Mouse (Mus musculus): ENCODE measurements around the gene Smad3. TPM values are rescaled to one million over a fixed set of nuclear protein-coding genes. Genes with fewer than 3 reads are reported as not detected.
A peak's percentile ranks its signal among the peaks of the same experiment; 100 is the strongest.

Gene Smad3
- total and polyA plus RNA-seq, 3 experiments: 12.4 to 18.4 (median 13.0) TPM

DNA sequence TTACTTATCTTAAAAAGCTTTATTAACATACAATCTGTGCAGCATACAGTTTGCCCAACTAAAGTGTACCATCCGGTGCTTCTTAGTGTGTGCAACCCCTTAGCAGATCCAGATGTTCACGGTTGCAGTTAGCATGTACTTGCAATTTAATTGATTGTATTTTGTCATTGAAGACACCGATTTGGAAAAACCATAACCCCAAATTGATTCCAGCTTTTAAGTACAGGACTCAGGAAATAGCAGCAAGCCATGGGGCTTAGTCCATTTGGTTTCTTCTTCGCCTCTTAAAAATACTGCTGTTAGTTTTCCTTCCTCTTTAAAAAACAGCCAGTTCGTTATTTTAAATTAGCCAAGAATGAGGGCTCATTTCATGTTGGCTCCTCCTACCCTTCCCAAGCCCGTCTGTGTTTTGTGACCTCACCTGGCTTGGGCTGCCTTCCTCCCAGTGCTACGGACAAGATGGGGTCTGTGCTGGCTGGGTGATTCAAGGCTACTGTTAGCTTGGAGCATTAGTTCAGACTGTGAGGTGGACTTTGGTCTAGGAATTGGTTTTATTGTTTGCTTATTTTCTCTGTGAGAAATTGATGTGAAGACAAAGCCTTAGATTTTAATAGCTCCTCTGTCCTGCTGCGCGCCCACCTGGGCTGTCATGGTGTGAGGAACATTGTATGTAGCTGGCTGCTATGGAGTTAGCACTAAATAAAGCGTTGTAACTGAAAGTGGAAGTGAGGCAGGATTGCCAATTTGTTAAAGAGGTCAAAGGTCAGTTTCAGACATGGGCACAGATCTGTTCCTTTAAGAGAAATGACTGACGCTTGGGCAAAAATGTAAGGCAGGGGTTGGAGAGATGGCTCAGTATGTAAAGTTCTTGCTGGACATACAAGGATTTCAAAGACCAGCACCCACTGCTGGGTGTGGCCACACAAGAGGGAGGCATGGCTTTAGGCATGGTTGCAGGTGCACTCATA is 143.5 kb downstream of the Smad3 start:
- H3K36me3 ChIP-seq (ENCODE audit: control insufficient read depth, insufficient read depth, low read length): no peaks in the 10 kb centered on the region
- H3K4me3 ChIP-seq: no peak overlapping the region
- peaks cover 8% of the 10 kb centered on the region for H3K4me1 ChIP-seq (ENCODE audit: control insufficient read depth, insufficient read depth, low read length)
- TF ChIP-seq EP300 (IDR thresholded peaks at IDR 0.05; ENCODE audit: insufficient read depth, low read depth, low read length): no peak
- no peak for TF ChIP-seq CTCF (IDR thresholded peaks at IDR 0.05)
- no peak for TF ChIP-seq POLR2A (IDR thresholded peaks at IDR 0.05; ENCODE audit: insufficient read depth, low read depth, low read length)
- H3K27ac ChIP-seq: no peak overlapping the region
- 82% methylated on average over 11 of the region's 11 CpGs for WGBS
- no peaks in the 10 kb centered on the region for H3K27me3 ChIP-seq (ENCODE audit: control insufficient read depth, insufficient read depth, low read length)
- H3K79me2 ChIP-seq (replicated peaks; ENCODE audit: control insufficient read depth, insufficient read depth, low read length): peaks cover 5% of the 10 kb centered on the region
- no peak overlapping the region for H3K9ac ChIP-seq (ENCODE audit: low read depth, low read length)
- intact Hi-C loops (cut with DNase I): loop anchor here (5.0 kb wide), 1 partner anchor 477 kb away; no protein-coding TSS in a partner anchor
- DNase-seq: no peak

DNA sequence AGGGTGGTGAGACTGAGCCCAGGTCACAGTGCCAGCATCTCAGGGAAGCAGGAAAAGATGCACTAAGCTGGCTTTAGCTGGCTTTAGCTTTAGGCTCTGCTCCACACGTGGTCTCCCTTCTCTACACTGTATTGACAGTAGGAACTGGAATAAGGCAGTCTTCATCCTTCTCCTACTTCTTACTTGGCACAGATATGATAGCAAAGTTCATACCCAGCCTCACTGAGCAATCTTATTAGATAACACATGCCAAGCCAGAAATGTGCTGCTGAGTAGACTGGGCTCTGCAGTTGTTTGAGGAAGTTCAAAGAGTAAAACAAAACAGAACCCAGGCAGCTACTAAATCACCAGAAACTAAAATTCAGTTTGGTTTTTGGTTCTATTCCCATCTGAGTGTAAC is 144.2 kb downstream of the Smad3 start:
- Histone ChIP-seq H3K4me1 (ENCODE audit: control insufficient read depth, insufficient read depth, low read length) (peaks cover 8% of the 10 kb centered on the region), H3K79me2 (replicated peaks; ENCODE audit: control insufficient read depth, insufficient read depth, low read length) (peaks cover 5% of the 10 kb centered on the region), H3K27ac (no peak overlapping the region), H3K27me3 (ENCODE audit: control insufficient read depth, insufficient read depth, low read length) (no peaks in the 10 kb centered on the region), H3K36me3 (ENCODE audit: control insufficient read depth, insufficient read depth, low read length) (no peaks in the 10 kb centered on the region), H3K9ac (ENCODE audit: low read depth, low read length) (no peak overlapping the region), H3K4me3 (no peak overlapping the region)
- 28% methylated on average over 1 of the region's 1 CpGs for WGBS
- intact Hi-C loops (cut with DNase I): loop anchor here (5.0 kb wide), 1 partner anchor 476 kb away; no protein-coding TSS in a partner anchor
- DNase-seq: no peak
- no peak for TF ChIP-seq POLR2A (IDR thresholded peaks at IDR 0.05; ENCODE audit: insufficient read depth, low read depth, low read length)
- no peak for TF ChIP-seq EP300 (IDR thresholded peaks at IDR 0.05; ENCODE audit: insufficient read depth, low read depth, low read length)
- TF ChIP-seq CTCF (IDR thresholded peaks at IDR 0.05): no peak

- 67% methylated on average over 16 of the region's 16 CpGs for WGBS
- Histone ChIP-seq H3K79me2 (replicated peaks; ENCODE audit: control insufficient read depth, insufficient read depth, low read length) (peaks cover 5% of the 10 kb centered on the region), H3K27me3 (ENCODE audit: control insufficient read depth, insufficient read depth, low read length) (no peaks in the 10 kb centered on the region), H3K27ac (no peak overlapping the region), H3K9ac (ENCODE audit: low read depth, low read length) (no peak overlapping the region), H3K4me3 (no peak overlapping the region), H3K36me3 (ENCODE audit: control insufficient read depth, insufficient read depth, low read length) (no peaks in the 10 kb centered on the region), H3K4me1 (ENCODE audit: control insufficient read depth, insufficient read depth, low read length) (peaks cover 8% of the 10 kb centered on the region)
- intact Hi-C loops (cut with DNase I): loop anchor here (5.0 kb wide), 1 partner anchor 476 kb away; no protein-coding TSS in a partner anchor
- peak in 1 of 2 experiments; percentile 12 for DNase-seq
- TF ChIP-seq CTCF (IDR thresholded peaks at IDR 0.05): peak; percentile 52
- no peak for TF ChIP-seq EP300 (IDR thresholded peaks at IDR 0.05; ENCODE audit: insufficient read depth, low read depth, low read length)
Observed at GRCm38 (mm10) chr9:63612565-63613515, 145.0 kb downstream of the Smad3 start.

DNA sequence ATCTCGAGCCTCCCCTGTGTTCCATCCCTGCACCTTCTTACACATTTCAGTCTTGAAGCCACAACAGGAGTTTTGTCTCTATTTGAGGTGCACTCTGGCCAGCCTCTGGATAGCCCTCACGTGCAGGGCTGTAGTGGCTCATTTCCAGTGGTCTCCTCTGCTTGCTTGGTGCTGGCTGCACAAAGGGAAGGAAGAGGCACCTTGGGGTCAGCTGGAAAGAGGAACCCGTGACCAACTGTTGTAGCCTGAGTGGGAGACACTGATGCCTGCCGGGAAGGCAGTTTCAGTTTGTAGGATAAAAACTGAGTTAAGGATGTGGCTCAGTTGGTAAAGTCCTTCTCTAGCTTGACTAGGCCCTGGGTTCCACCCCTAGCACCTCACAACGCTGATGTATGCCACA is 145.8 kb downstream of the Smad3 start:
- intact Hi-C loops (cut with DNase I): loop anchor here (5.0 kb wide), 1 partner anchor 475 kb away; no protein-coding TSS in a partner anchor
- Histone ChIP-seq H3K4me3 (no peak overlapping the region), H3K79me2 (replicated peaks; ENCODE audit: control insufficient read depth, insufficient read depth, low read length) (peaks cover 5% of the 10 kb centered on the region), H3K4me1 (ENCODE audit: control insufficient read depth, insufficient read depth, low read length) (peaks cover 8% of the 10 kb centered on the region), H3K9ac (ENCODE audit: low read depth, low read length) (no peak overlapping the region), H3K27ac (no peak overlapping the region), H3K36me3 (ENCODE audit: control insufficient read depth, insufficient read depth, low read length) (no peaks in the 10 kb centered on the region), H3K27me3 (ENCODE audit: control insufficient read depth, insufficient read depth, low read length) (no peaks in the 10 kb centered on the region)
- DNase-seq: peak in 1 of 2 experiments; percentile 26
- TF ChIP-seq EP300 (IDR thresholded peaks at IDR 0.05; ENCODE audit: insufficient read depth, low read depth, low read length): no peak
- no peak for TF ChIP-seq CTCF (IDR thresholded peaks at IDR 0.05)
- TF ChIP-seq POLR2A (IDR thresholded peaks at IDR 0.05; ENCODE audit: insufficient read depth, low read depth, low read length): no peak
- 44% methylated on average over 5 of the region's 5 CpGs for WGBS

GRCm38 (mm10) chr9:63610841-63611366 is 146.9 kb downstream of the Smad3 start:
- peak; percentile 33 to 60 for DNase-seq
- Histone ChIP-seq H3K4me3 (no peak overlapping the region), H3K36me3 (ENCODE audit: control insufficient read depth, insufficient read depth, low read length) (no peaks in the 10 kb centered on the region), H3K27ac (no peak overlapping the region; the same call in 1 of the 2 replicates), H3K9ac (ENCODE audit: low read depth, low read length) (0 out of 2 replicates have a peak overlapping the region, but pooled peaks have one; percentile 26), H3K27me3 (ENCODE audit: control insufficient read depth, insufficient read depth, low read length) (no peaks in the 10 kb centered on the region), H3K4me1 (ENCODE audit: control insufficient read depth, insufficient read depth, low read length) (peaks cover 8% of the 10 kb centered on the region), H3K79me2 (replicated peaks; ENCODE audit: control insufficient read depth, insufficient read depth, low read length) (peaks cover 5% of the 10 kb centered on the region)
- intact Hi-C loops (cut with DNase I): loop anchor here (5.0 kb wide), 1 partner anchor 474 kb away; no protein-coding TSS in a partner anchor
- TF ChIP-seq CTCF (IDR thresholded peaks at IDR 0.05) (no peak), POLR2A (IDR thresholded peaks at IDR 0.05; ENCODE audit: insufficient read depth, low read depth, low read length) (no peak), EP300 (IDR thresholded peaks at IDR 0.05; ENCODE audit: insufficient read depth, low read depth, low read length) (no peak)
- 17% methylated on average over 13 of the region's 13 CpGs for WGBS

Measured in heart, adult 2 months (tissue).